Mouse (Mus musculus) urinary bladder, postnatal 36 days (tissue): ENCODE results near the gene Sox1.

Experiments
- DNase-seq, 2 experiments: peaks; one replicate each; pipeline ENCODE4 v3.0.0; 2022; ENCODE audit warnings: low spot score in 2 of 2, mixed read lengths in 1 of 2

The Sox1 gene

DNA sequence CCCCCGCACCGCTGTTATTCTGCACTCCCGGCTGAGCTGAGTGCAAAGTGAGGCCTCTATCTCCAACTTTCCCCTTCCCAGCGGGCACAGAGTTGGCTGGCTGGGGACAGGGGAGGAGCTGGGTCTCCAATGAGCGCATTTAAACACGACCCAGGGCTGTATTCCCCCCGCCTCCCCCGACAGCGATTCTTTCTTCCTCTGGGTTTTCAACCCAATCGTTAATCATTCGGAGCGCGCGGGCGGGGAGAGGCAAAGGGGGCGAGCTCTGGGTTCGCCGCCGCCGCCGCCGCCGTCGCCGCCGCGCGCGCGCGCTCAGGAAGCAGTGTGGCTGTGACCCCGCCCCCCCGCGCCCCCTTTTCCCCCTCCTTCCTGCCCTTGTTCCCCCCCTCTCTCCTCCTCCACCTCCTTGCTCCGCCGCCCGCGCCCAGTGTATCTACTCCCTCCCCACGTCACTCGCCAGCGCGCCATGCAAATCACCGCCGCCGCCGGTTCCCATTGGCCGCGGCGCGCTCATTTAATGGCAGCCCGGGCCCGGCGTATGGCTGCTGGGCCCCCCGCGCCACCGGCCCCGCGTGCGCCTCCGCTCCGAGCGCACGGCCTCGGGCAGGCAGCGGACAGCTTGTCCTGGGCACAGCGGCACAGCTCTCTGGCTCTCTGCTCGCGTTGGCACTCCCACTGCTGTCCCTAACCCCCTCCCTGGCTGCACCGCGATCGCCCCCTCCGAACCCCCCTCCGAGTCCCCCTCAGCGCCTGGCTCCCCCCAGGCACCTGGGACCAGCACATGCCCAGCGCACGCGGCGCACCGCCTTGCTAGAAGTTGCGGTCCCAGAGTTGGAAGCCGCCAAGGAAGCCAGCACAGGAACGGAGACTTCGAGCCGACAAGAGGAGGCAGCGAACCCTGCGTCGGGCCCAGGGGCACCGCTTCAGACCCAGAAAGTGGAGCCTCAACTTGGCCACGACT is at the start of gene Sox1:
Gene Sox1, plus strand, starts transcription at position 225 of the 961 bp plus-strand sequence.
- no peak for DNase-seq

DNA sequence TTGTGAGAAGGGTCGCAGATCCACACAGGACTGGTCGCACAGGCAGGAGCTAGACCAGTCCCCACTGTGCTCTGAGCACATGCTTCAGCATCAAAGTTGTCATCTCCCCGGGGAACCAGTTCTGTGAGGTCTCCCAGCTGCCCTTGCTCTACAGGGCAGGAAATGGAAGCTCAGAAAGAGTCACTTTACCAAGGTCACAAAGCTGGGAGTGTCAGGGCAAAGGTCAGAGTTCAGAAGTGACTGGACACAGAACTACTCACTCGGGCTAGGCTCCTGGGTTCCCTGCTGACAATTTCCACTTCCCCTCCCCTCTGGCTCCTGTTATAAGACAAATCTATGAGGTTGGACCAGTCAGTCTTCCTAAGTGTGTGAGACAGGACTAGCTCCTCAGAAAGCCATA is 49.2 kb upstream of the Sox1 start:
- no peak for DNase-seq

DNA sequence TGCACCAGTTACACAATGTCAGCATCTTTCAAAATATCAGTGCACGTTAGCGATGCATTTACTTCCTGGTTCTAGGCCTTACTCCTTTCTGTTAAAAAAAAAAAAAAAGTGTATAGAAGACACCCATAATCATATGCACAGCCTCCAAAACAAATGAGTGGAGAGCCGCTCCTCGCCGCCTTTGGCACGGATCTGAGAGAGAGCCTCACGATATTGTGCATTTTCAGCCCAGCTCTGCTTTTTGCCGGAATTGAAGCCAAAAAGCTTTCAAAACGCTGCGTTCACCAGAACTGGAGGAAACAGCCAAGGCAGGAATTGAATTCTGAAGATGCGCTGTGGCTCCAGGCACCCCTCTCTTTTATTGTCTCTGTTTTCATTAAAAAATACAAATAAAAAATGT is 48.2 kb upstream of the Sox1 start:
- no peak for DNase-seq

DNA sequence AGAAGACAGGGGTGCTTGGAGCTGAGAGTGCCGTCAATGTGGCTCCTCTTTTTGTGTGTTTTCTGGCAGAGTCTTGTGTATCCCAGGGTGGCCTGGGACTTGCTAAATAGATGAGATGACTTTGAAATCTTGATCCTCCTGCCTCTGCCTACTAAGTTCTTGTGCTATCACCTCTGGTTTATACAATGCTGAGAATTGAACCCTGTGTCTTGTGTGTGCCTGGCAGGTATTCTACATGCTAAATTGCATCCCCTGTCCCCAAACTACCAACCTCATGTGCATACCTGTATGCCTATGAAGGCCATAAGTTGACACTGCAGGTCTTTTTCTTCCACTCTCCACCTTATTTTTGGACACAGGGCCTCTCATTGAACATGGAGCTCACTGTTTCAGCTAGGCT is 46.8 kb upstream of the Sox1 start:
- no peak for DNase-seq

DNA sequence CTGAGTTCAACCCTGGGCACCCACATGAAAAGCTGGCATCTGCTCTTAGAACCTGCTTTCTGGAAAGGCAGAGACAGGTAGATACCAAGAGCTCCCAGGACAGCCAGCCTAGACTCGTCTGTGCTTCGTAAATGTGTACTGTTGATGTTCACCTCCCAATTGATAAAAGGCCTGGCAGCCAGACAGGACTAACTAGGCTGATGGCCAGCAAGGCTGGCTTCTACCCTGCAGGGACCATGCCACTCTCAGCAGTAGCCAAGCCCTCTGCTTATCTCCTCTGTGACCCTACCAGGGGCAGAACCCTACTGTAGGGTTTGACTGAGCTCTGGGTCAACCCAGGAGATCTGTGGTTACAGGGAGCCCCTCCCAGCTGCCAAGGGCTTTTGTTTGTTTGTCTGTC is 45.5 kb upstream of the Sox1 start:
- no peak for DNase-seq

DNA sequence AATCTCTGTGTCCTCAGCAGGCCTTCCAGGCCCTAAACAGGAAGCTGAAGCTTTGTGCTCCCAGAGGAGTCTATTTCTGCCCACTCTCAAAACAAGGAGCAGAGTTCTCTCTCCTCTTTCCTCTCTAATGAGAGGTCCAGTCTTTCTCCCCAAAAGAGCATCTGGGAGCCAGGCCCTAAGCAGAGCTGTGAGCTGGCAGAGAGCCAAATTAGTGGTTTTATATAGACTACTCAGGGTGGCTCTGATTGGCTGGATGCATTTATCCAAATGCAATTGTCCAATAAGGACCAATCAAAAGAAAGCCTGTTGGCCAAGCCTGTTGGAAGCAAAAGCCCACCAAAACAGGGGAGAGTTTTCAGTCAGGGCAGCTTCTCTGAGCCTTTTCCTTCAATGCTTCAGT is 44.0 kb upstream of the Sox1 start:
- DNase-seq: no peak

DNA sequence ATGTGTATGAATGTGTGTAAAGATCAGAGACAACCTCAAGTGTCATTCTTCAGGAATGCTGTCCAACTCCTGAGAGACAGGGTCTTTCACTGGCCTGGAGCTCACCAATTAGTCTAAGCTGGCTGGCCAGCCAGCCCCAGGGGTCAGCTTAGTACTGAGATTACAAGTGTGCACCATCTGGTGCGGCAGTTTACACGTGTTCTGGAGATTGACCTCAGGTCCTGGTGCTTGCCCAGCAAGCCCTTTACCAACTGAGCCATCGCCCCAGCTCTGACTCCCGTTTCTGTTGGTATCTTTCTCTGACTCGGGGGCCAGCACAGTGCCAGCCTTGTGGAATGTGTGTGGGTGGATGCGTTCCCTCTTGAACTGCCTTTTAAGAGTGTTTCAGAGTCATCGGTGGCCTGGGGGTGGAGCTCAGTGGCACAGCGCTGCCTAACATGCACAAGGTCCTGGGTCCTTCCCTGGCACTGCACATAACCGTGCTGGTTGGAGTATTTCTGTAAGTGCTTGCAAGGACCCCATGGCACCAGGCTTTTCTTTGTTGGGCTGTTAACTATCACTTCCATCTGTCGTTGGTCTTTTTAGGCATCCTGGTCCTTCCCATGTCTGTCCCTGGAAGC is 40.6 kb upstream of the Sox1 start:
- DNase-seq: no peak

DNA sequence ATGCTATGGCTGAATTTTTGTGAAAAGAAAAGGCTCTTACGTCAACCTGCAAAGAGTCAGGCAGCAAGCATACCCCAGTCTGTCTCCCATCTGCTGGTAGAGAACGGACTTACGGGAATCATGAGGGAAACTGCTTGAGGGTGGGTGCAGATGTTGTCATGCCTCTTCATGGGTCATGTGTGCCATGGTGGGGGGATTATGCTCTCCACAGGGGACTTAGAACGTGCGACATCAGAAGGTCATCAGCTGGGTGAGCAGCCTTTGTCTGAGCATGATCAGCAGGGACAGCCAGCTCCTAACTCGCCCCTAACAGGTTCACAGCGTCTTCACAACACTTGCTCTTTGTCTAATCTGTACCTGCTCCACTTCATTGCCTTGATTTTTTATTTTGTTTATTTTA is 26.9 kb upstream of the Sox1 start:
- DNase-seq: no peak

DNA sequence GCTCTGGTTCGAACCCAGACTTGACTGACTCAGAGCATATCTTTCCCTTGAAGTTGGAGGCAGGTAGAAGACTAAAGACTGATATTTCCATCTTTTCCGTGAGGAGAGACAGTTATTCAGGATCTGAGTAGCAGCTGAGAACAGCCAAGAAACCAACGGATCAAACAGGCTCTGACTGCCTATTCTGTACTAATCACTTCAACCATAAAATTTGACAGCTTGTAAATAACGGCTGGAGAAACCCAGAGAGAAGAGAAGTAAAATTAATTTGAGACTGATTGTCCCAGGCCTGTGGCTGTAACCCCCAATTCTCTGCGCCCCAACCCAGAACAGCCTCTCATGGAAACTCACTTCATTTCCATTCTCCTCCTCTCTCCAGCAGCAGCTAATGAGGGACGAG is 26.2 kb upstream of the Sox1 start:
- no peak for DNase-seq

DNA sequence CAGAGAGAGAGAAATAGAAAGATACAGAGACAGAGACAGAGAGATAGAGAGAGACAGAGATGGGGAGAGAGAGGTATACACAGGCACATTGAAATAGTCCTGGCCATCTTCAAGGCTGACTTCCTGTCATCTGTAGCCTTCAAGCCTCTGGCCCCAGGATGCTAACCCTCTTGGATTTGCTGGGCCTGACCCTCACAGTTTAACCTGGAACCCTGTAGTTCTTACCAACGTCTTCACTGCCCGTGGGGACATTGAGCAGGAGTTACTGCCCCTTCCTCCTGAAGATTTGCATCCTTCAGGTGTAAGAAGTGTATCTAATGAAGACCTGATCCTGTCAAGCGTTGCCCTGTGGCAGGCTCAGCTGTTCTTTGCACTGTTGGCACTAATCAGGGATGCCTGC is 14.0 kb upstream of the Sox1 start:
- no peak for DNase-seq

DNA sequence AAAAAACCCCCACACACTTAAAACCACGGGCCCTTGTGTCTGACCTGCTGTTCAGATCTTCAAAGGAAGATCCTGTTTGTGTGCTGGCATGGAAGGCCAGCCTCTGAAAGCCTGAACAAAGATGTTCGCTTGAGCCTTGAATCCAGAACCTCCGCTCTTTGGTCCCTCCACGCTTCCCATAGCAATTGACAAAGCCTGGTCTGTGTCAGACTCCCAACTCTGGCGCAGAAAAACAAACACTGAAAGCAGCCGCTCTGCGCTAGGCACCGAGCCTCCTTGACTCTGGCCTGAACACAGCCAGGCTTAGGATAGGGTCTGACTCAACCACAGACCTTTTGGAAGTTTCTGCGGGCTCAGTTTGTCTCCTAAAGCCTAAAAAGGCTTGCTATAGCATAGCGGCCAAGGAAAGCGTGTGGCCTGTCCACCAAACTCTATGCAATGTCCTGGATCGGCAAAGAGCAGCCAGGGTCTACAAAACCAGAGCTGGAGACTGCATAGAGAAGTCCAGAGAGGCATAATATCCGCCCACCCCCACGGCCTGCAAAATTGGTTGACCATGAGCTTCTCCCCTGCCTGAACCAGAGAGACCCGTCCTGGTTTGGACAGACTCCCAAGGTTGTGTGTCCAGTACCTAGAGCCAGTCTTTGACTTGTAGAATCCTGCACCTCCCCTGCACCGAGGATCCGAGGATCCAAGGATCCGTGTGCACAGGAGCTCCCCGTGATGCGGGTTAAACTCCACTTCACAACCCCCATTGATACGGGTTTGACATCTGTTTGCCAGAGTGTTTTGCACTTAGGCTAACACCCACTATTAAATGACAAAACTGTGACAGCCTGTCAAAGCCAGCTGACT is 12.2 kb upstream of the Sox1 start:
- no peak for DNase-seq

DNA sequence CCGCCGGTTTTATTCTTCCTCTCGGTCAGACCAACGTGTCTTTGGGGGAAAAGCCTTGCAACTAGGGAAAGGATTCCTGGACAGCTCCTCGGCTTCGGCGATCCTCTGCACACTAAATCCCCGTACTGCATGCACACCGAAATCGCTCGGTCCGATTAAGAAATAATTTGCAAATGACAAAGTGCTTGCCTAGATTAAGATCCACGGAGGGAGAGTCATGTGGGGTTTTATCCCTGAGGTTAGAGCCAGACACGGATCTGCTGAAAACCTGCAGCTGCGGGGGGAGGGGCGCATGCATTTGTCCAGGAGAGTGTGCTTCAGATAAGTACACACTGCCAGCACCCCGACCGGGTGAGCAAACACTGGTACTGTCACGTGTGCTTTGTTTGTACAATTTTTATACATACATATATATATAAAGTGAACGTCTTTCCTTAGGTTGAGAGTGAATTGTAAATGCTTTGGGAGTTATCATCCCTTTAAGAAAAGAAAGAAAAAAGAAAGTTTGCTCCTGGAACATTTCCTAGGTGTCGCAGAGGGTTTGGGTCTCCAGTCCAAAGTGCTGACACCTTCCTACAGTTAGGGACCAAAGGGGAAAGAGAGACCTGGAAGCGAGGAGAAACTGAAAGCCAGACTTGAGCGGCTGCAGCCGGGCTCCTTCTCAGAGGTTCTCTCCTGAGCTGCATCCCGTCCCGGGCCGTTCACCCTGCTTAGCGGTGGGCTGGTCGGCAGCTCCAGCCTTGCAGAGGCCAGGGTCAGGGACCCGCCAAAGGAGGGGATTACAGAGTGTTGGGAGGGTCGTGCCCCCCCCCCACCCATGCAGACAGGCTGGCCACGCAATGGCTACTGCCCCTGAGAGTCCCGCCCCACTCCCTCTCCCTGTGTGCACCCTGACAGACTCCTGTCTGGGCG is 10.9 kb upstream of the Sox1 start:
- no peak for DNase-seq

DNA sequence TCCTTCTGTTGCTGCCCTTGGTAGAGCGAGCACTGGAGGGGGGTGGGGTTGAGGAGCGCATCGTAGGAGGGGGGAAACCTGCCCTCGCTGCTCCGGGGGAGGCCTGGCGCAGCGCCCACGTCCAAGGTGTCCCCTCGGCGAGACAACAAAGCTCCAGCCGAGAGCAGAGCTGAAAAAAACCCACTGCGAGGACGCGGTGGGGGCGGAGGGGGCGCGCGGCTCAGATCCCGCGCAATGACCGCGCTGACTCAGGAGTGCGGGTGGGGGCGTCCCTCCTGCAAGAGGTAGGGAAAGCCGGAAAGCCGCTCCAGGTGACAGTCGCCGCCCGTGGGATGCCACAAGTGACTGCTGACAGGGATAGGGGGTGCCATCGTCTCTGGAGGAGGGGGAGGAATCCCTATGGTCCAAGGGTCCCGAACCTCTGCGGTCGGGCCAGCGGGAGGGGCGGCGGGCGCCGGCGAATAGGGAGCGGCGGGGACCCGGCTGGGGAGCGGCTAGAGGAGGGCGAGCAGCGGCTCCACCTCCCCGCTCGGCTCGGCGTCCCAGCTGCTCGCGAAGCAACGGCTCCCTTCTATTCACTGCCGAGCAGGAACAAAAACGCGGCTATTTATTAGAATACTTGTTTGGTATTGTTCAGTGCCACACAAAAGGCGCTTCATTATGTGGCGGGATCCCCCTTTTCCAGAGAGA is 10.0 kb upstream of the Sox1 start:
- no peak for DNase-seq

DNA sequence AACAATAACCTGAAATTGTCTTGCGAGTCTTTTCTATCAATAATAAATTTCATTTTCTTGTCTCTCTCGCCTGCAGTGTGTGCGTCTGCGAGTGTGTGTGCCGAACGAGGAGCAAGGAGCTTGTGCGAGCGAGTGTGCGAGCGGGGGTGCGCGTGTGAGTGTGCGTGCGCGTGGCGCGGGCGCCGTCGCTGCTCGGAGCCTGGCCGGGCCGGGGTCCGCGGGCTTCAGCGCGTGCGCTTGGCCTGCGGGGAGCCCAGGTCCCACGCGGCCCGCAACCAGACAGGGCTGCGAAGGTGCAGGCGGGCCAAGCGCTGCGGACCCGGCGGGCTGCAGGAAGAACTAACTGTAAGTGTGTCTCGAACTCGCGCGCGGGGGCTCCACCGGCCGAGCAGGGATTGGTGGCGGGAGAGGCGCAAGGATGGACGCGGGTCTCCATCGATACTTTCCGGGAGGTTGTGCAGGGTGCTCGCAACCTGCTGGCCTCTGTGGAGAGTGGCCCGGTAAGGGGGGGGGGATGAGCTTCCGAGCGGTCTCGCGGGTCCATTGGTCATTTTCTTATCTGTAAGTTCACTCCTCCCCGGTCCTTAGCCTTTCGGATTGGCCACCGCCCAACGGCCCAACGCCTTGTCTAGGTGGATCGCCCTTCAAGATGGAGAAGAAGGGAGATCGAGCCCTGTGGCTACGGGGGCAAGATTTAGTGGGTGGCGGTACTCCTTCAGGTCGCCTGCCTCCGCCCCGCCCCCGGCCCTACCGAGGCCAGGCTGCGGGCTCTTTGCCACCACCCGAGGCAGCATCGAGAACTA is 9.2 kb upstream of the Sox1 start:
- DNase-seq: no peak

DNA sequence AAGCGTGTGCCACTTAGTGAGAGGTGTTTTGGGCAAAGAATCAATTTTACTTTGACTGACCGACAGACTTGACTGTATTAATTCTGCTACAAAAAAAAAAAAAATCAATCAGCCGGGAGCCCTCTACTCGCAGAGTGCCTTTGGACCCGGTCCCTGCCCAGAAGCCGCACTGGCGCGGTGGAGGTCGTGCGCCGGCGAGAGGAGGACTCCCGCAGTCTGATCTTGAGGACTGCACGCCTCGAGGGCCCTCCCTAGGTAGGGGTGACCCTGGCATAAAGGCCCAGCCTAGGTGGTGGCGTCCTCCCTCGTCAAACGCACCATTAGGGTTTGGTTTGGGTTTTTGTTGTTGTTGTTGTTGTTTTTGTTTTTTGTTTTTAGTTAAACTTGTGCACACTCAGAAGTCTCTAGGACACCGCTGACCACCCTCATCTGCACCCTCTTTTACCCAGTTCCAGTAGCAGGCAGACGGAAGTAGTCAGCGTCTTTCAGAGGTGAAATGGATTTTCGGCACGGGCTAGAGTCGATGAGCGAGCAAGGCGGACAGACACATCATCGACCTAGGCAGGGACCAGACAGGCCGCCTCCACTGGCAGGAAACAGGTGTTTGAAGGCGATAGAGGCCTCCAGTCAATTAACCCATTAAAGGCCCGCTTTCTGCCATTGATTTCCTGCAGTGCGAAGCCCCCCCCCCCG is 8.4 kb upstream of the Sox1 start:
- DNase-seq: no peak

DNA sequence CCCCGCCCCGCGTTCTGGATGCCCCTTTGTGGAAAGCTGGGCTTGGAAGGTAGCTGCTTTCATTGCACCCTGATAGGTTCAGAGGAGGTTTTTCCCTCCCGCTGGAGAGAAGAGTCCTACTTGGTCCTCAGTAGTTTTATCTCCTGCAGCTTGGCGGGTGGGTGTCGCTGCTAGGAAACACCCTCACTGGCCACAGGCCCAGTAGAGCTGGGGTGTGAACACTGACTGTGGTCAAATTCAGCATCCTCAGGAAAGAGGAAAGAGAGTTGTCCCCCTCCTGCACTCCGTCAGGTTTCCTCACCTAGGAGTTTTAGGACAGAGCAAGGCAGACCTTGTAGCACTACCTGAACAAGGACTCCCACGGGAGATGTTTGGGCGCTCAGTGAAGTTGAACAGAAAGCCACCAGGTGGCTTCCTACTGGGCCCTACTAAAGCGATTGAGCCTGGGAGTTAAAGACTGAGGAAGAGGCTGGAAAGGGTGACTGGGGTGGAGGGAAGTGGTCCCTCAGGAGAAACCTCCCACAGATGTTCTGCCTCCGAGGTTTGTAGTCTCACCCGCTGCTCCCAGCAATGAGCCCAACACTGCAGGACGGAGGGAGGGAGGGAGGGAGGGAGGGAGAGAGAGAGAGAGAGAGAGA is 7.8 kb upstream of the Sox1 start:
- DNase-seq: no peak

DNA sequence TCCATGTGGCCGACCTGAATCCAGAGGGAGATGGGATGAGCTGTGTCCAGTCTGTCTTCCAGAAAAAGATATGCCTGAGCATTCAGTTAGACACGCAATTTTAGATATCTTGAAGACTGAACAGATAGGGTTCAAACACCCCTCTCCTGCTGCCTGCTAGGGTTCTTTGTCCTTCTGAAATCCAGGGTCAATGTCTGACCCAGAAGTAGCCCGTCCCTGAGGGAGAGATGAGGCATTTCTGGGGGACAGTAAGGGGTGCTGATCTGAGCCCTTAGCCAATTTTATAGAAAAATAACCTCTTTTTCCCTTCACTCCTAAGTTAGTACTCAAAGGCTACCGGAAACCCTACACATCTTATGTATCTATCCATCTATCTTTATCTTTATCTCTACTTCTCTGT is 7.2 kb upstream of the Sox1 start:
- DNase-seq: no peak

DNA sequence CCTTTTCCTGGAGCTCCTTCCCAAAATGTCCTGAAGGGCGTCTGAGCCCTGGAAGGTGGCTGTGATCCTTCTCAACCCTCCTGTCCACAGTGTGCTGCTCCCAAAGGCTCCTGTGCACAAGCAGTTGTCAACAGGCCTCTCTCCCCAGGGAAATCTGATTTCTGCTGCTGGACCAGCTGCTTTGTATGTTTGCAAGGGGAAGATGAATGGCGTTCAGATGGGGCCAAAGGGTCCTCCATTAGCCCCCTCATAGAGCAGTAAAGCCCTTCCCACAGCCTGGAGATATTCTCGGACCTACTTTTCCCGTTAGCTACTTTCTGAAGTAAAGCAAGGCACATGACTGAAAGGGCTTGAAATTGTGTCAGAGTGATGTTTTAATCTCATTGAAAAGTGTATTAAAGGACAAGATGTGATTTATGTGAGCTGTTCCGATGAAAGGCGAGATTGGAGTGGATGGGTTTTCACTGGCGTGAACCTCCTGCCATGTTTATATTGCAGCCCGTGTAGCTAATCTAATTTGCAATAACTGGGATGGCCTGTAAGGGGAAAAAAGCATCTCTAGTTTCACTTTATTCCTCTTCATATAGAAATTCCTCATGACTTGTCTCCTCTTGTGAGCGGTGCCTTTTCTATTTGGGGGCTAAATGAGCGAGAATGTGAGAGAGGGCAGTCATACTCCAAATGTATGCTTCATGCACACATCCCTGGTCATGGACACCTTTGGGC is 6.5 kb upstream of the Sox1 start:
- no peak for DNase-seq
